Mouse (Mus musculus) gastrocnemius, postnatal 25 days (tissue): ENCODE measurements at regions not wholly inside any gene's neighbourhood (a gene's known extent, or its start where the extent isn't known, plus 50 kb on each side); places are given as distances from the start of the nearest gene placed in this dataset.

Source experiments
- DNase-seq: peaks from one replicate; pipeline ENCODE4 v3.0.0; 2022

DNA sequence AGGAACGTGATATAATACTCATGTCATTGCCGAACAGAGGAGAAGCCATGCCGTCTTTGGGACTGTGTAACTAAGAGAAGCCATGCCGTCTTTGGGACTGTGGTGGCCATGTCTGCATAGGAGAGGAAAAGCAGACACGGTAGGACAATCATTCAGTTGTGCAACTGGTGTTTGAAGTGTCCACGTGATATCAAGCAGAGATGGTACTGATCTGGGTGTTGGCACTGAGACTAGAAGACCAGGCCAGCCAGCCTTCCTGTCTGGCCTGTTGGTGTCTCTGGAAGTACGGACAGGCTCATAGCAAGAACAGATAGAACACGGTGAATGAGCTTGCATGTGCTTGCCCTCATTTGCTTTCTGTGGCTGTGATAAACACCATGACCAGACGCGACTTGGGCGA, 175.7 kb downstream of the Slc38a4 start:
- DNase-seq, result no peak

DNA sequence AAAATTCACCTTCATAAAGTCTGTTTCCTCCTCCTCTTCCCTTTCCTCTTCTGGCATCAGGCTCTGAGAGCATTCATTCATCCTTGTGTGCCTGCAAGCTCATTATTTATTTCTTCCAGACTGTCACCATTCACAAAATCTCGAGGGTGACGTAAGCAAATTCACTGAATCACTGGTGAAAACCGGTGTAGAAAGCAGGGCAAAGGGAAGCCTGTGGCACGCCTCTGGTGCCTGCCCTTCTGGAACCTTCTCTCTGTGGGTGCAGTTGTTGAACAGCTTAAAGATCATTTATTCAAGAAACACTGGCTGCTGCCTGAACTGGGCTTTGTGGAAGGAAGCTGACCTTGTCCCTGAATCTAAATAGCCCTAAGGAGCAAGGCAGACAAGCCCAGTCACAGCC, 177.0 kb downstream of the Slc38a4 start:
- DNase-seq, result no peak

DNA sequence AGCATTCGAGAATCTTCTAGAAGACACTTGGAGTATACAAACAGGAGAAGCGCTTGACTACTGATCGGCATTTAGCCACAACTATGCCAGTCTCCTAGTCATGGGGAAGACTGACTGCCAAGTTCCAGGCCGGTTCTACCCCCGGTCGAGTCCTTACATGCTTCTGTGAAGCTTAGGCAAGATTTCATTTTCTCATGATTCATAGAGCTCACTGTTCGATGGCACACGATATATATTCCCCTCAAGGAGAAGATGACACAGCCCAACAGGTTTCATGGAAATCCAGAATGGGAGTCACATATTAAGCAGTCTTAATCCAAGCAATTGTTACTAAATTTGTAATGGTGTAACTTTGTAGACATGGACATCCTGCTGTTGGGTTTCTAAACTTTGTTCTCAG, 177.8 kb downstream of the Slc38a4 start:
- no peak for DNase-seq

DNA sequence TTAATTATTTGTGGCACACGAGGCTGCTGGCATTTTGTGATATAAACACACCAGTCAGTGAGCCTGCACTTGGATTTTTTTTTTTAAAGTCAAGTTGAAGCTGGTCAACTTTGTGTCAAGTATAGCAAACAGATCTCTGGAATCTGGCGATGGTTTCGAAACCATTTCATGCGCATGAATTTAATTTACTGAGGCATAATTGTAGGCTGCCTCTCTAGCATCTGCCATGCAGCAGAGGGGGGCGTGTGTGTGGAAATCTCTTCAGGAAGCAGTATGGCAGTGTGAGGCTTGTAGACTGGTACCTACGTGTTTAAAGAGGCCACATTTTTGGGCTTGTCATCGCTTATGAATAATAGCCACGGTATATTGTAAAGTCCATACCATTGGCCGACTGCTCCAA, 177.7 kb upstream of the Slc38a2 start:
- no peak for DNase-seq

DNA sequence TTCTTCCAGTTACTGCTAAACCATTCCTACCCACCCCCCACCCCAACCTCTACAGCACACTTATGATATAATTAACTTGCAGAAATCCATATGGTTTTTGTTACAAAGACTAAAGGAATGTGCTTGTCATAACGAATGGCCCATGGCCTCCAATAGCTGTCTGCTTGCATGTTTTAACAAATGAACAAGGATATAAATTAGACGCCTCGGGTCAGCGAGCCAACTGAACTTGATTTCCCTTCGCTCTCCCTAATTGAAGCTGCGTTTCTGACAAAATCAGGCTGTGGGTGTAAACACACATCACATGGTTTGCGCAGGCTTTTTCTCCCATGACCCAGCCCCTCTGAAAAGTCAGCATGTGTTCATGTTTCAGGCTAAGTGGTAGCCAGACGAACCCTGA, 174.6 kb upstream of the Slc38a2 start:
- no peak for DNase-seq

DNA sequence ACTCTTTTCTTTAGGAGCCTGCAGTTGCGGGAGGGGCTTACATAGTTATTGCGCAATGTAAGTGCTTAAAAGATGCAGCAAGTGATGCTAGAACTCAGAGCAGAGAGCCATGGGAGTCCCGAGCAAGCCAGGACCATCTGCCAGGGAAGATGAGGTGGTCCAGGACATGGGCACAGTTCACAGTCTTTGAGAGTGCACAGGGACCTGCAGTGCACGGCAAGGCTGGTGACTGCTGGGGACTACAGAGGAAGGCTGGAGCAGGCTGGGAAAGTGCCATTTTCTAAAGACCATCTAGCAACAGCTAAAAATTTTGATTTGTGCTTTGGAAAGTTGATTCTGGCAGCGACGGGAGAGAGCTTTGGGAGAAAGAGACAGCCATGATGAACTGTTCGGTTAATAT, 174.0 kb upstream of the Slc38a2 start:
- peak; percentile 13 for DNase-seq

DNA sequence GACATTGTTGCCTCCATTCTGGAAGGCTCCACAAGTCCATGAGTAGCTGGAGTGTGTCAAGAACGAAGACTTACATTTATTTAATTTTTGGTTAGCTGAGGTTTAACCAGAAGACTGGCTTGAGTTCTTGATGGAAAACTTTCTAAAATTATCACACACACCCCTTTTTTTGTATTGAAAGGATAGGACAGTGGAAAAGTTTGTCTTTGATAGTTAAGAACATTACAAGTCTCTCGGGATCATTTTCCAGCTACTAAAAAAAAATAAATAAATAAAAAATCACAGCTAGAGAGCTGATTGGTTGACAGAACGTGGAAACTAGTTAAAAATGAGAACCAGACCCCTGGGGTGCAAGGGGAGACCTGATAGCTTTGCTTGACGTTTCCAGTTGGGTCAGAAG, 173.6 kb upstream of the Slc38a2 start:
- DNase-seq, result no peak

DNA sequence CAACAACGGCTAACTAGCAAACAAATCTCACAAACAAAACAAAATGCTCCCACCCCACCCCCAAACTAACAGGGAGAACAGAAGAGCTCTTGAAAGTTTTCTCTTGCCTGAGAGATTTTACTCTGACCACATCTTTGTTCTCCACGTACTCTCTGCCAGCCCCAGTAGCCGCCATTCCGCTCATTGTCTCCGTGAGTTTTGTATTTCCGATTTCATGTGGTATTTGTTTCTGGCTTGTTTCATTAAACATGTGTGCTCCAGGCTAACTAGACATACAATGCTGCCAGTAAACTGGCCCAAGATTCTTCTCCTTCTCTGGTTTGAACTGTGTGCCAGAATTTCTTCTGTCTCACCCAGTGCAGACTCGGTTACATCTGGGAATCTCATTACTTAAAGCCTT, 168.2 kb upstream of the Slc38a2 start:
- DNase-seq, result no peak

DNA sequence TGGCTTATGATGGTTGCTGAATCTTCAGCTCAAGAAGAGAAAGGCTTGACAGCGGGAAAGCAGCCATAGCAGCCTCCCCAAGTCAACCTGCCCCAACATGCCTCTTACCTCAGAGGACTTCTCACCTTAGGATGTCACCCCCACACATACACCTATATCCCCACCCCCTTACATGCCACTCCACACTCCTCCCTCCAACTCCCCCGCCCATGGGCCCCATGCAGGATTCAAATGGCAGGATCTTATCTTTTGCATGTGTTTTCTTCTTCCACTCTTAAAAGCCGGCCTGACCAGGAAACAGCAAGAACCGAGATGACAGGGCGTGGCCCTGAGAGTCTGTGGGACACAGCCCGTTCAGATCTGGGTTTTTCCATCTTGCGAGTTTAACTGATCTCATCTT, 166.4 kb upstream of the Slc38a2 start:
- no peak for DNase-seq

DNA sequence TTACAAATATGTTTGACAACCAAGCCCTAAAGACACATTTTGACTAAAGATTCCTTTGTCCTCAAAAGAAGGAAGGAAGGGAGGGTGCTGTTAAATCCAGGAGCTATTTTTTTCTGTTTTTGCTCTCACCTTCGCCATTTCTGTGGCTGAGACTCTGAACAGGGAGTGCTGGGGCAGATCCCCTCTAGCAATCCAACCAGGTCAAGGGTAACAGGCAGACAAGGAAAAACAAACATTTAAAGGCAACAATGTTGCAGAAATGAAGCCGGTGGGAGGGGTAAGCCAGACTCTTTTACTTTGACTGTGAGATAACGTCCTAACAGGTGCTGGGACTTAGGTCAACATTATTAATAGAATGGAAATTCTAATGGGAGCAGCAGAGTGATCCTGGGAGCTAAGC, 158.2 kb upstream of the Slc38a2 start:
- no peak for DNase-seq

DNA sequence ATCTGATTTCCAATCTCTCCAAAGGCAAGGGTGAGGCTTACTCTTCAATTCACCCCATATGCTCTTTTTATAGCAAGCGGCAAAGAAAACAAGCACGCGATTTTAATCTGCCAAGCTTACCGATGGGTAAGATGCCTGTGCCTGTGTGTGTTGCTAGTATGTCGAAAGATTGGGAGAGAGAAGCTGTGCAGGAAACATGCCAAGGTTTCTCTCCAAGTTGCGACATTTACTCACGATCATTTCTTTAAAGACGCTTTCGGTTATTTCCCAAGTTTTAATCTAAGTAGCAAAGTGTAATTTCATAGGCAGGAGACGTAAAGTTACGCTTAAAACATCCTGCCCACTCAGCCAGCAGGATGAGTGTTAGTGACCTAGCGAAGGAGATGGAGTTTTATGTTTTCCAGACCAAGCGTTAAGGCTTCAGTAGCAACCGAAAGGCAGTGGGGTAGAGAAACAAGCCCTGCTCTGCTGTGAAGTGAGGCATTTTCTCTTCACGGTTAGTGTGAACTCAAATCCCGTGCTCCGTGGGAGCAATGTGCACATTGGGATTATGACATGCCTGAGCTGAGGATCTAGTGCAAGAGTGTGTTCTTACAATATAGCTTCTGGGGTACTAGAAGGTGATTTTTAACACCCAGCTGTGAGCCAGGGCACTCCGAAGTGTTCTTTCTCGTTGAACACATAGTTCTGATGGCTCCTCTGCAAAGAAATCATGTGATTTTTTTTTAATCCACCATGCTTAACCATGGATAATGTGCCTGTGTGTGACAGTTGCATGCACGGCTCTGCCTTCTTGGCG, 152.6 kb upstream of the Slc38a2 start:
- no peak for DNase-seq

DNA sequence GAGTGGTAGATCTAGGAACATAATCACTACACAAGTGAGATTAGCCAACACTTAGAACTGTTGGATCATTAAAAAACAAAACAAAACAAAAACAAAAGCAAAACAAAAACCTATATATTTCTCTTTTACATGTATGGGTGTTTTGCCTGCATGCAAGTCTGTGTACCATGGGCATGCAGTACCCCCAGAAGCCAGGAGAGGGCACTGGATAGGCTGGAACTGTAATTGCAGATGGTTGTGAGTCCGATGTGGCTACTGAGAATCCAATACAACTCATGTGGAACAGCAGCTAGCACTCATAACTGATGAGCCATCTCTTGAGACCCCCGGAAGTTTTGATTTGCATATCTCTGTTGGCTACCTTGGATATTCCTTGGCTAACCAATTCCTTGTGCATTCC, 148.6 kb upstream of the Slc38a2 start:
- DNase-seq, result no peak

DNA sequence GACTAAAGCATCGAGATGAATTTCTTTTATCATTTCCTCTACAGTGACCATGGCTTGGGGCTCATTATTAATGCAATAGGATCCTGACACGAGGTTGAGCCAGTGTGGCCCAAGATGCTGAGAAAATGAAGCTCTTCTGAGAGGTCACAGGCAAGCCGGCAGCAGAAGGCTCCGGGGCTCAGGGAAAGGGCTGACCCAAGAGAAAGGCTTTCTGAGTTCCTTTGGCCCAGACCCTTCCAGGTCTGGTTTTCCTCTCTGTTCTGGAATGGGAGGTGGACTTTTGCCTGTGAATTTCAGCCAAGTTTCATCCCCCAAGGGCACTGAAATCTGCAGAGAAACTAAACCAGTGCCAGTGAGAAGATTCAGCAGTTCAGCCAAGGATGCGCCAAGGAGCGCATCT, 145.7 kb upstream of the Slc38a2 start:
- DNase-seq, result peak; percentile 54

DNA sequence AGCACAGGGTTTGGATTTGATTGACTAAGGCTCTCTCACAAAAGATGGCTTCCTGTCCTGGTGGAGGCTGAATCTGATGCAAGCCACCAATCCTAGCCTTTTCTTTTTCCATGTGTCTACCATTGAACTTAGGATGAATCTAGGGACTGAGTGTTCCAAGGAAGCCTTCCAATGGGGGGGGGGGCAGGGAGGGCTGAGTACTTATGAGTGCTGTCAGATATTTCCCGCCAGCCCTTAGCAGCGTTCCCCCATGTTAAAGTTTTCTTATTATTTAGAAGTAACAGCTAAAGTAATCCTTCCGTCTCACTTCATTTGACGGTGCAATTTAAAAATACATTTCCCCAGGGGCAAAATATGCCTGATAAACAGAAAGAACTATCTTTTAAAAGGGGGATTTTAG, 144.8 kb upstream of the Slc38a2 start:
- DNase-seq, result no peak

DNA sequence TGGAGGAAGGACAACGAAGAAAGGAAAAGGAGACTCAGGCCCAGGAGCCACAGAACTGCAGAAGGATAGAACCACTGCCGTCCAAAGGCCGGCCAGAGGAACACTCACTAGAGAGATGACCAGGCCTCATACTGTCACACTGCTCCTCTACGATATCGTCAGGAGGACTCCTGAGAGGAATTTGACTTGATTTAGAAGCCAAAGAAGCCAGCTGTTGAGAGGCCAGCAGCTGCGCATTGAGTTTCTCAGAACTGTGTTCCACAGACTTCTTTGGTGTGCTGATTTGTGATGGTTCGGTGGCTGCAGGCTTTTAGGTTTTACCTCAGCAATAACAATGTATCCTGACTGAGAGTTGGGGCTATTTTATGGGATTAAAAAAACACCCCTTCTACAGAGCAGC, 144.1 kb upstream of the Slc38a2 start:
- no peak for DNase-seq

DNA sequence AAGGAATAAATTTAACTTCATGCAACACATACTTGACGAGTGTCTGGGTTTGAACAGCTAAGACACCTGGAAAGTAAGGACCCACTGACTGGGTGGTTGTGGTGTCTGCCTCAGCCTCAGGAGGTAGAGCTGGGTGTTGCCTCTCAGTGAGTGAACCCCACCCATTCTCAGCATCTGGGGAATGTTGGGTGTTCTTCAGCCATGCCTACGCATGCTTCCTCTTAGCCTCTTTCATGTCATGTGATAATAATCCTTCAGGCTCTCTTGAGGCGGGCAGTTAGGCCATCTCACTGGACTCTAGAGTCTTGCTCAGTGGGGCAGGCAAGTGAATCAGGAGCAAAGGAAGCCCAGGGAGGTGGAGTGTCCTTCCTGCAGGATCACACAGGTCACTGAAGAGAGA, 143.4 kb upstream of the Slc38a2 start:
- DNase-seq, result no peak

DNA sequence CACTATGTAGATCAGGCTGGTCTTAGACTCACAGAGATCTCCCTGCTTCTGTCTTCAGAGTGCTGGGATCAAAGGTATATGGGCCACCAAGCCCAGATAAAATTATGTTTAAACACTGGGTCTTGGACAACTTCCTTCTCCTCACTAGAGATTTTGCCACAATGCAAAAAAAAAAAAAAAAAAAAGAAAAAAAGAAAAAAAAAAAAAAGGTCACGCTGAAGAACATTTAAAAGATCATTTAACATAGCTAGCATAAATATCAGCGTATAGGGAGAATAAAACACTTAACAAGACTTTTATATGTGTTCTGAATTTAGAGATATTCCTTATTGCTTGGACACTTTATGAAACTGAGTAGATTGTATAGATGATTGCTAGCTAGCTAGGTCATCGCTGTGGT, 137.1 kb upstream of the Slc38a2 start:
- DNase-seq, result no peak

DNA sequence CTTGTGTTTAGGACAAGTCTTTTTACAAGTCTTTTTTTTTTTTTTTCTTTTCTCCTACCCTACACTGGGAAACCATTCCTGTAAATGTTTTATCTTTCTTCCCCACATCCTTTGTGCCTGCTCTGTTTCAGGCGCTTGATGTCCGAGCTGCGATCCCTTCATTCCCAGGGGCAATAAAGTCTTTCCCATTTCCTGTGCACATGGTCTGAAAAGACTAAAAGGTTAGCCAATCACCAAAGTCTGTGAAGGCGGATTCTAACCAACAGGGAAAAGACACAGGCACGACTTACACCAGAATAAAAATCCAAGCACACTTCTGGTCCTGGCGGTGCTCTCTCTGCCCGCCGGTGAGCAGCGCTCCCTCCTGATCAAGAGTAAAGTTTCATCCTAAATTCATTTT, 135.3 kb upstream of the Slc38a2 start:
- DNase-seq, result no peak

DNA sequence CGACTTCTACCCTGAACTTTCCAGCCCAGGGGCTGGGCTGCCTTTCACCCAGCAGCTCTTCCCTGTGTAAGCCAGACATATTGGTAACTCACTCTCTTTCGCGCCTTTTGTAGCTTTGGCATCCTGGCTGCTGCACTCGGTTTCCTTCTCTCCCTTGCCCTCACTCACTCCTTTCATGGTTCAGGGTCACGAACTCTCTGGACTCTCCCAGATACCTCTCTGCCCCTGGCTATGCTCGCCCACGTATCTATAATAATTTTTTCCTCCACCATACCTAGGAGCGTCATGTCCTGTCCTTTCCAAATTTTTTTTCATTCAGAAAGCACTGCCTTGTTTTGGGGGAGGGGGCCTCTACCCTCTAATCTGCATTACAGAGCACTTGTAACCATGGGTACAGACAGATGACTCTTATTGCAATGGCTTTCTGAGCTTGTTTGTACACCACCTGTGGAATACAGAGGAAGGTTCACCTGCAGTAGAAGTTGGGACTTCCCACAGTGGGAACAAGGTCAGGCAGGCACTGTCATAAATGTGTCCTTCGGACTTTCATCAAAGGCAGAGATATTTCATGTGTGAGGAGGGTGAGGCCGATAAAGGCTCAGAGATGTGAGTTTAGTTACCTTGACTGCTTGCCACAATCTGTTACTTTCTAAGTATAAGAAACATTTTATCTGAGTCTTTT, 134.8 kb upstream of the Slc38a2 start:
- DNase-seq, result no peak

DNA sequence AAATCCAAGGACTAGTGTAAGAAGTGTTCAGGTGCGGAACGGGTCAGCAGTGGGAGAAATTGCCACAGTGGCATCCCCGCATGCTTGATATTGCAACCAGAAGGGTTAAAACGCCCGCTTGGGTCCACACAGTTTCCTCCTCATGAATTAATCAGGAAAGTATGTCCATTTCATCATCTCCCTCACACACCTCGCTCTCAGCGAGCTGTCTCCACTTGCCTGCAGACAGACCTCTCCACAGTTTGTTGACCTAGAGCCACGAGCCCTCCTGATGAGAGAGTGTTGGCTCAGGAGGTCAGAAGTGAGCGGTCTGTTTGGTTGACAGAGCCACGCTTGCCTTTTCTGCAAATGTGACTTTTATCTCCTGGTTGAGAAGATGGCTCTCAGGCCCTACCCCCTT, 132.9 kb upstream of the Slc38a2 start:
- DNase-seq, result no peak

DNA sequence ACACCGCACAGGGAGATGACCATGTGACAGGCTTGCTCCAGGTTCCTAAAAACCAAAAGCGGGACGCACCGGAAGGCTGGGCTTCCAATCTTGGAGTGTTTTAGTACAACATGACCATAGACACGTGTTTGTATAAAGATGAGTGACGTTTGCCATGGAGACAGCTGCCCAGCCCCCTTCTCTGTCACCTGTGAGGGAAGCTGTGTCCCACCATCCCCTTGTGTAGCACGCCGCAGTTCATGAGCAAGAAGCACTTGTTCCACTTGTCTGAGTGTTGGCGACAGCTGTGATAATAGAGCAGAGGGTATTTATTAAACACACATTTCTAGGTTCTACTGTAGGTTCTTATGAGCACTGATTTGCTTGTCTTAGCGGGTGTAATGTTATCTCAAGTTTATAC, 131.7 kb upstream of the Slc38a2 start:
- DNase-seq, result no peak

DNA sequence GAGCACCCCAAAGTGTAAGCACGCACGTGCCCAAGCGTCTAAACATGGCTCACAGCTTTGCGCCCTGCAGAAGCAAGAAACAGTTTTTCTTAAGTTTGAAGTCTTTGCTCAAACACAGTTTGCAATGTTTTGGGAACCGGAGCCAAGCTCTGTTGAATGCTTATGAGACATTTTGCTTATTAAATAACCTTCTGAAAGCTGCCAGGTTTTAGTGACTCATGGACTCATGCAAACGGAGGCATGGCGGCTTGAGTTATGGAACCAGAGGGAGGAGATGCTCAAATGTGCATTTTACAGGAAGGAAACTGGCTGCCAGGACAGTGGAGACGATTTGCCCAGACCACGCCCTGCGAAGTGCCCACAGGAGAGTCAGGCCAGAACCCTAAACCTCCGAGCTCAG, 131.0 kb upstream of the Slc38a2 start:
- DNase-seq, result no peak

DNA sequence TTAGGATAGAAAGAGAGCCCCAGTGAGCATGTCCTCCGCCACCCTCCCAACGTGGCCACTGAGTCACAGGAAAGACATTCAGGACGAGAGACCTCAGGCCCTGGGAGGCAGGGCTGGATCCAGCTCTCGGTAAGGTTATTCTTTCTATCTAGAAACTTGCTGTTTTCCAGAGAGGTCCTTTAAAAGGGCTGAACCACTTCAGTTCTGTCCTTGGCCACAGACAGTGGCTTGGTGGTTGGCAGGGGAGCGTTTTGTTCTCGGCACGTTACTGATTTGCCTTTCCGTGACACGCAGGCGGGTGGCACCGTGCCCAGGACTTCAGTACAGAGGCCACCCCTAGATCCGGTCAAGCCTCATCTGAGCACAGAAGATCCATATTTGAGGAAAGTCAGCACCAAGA, 130.4 kb upstream of the Slc38a2 start:
- no peak for DNase-seq

DNA sequence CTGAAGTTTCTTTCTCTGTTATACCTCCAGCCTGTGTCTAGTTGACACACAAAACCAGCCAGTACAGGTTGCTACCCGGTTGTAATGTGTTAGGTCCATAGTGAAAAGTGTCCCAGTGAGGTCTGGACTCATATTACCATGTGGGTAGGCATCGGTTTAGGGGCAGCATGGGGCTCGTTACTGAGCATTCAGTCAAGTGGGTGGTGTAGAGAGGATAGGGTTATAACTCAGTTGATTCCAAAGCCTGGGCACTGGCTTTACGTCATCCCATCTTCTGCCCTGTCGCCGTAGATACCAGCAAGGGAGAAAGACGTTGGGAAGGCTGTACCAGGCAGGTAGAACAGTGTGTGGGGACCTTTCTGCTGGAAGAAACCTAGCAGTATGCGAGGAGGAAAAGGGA, 129.2 kb upstream of the Slc38a2 start:
- no peak for DNase-seq
